Mouse (Mus musculus): Measurements from ENCODE around the gene Psma6. TPM values are rescaled to one million over a fixed set of nuclear protein-coding genes. Genes with fewer than 3 reads are reported as not detected.
A peak's percentile ranks its signal among the peaks of the same experiment; 100 is the strongest.

Gene Psma6
- total and polyA plus RNA-seq, 2 experiments from 2014 or later = 131 to 465 TPM

GRCm38 (mm10) chr12:55453924-55454323, 69.9 kb downstream of the Psma6 start:
- Histone ChIP-seq H3K9ac (no peak overlapping the region), H3K27ac (ENCODE audit: low read depth, low read length) (no peak overlapping the region), H3K36me3 (ENCODE audit: insufficient read depth) (no peaks in the 10 kb centered on the region), H3K4me1 (ENCODE audit: insufficient read depth) (no peaks in the 10 kb centered on the region), H3K4me3 (ENCODE audit: low read depth, low read length) (no peak overlapping the region), H3K9me3 (ENCODE audit: low read length) (no peaks in the 10 kb centered on the region), H3K4me2 (ENCODE audit: low read depth) (no peak overlapping the region), H3K27me3 (ENCODE audit: insufficient read depth, low read length) (no peaks in the 10 kb centered on the region)
- DNase-seq (no peak), ATAC-seq (no peak)
- 66% methylated on average over 4 of the region's 4 CpGs for WGBS
- TF ChIP-seq CTCF (IDR thresholded peaks at IDR 0.05; ENCODE audit: low read depth) = no peak

- WGBS = 55% methylated on average over 9 of the region's 10 CpGs
- DNase-seq (no peak), ATAC-seq (no peak)
- Histone ChIP-seq H3K4me3 (ENCODE audit: low read depth, low read length) (no peak overlapping the region), H3K4me2 (ENCODE audit: low read depth) (no peak overlapping the region), H3K9ac (no peak overlapping the region), H3K27me3 (ENCODE audit: insufficient read depth, low read length) (no peaks in the 10 kb centered on the region), H3K9me3 (ENCODE audit: low read length) (no peaks in the 10 kb centered on the region), H3K36me3 (ENCODE audit: insufficient read depth) (no peaks in the 10 kb centered on the region), H3K4me1 (ENCODE audit: insufficient read depth) (no peaks in the 10 kb centered on the region), H3K27ac (ENCODE audit: low read depth, low read length) (no peak overlapping the region)
- TF ChIP-seq CTCF (IDR thresholded peaks at IDR 0.05; ENCODE audit: low read depth) = no peak
Measured at GRCm38 (mm10) chr12:55455206-55455605, 71.2 kb downstream of the Psma6 start.

GRCm38 (mm10) chr12:55456136-55456535, 72.1 kb downstream of the Psma6 start:
- Histone ChIP-seq H3K9me3 (ENCODE audit: low read length) (no peaks in the 10 kb centered on the region), H3K36me3 (ENCODE audit: insufficient read depth) (no peaks in the 10 kb centered on the region), H3K4me3 (ENCODE audit: low read depth, low read length) (no peak overlapping the region), H3K4me2 (ENCODE audit: low read depth) (no peak overlapping the region), H3K4me1 (ENCODE audit: insufficient read depth) (no peaks in the 10 kb centered on the region), H3K27ac (ENCODE audit: low read depth, low read length) (no peak overlapping the region), H3K27me3 (ENCODE audit: insufficient read depth, low read length) (no peaks in the 10 kb centered on the region), H3K9ac (no peak overlapping the region)
- TF ChIP-seq CTCF (IDR thresholded peaks at IDR 0.05; ENCODE audit: low read depth) = no peak
- DNase-seq (no peak), ATAC-seq (no peak)
- 55% methylated on average over 3 of the region's 3 CpGs for WGBS

- H3K27ac ChIP-seq (ENCODE audit: low read depth, low read length) = no peak overlapping the region
- WGBS = 82% methylated on average over 5 of the region's 5 CpGs
- H3K36me3 ChIP-seq (ENCODE audit: insufficient read depth) = no peaks in the 10 kb centered on the region
- DNase-seq (no peak), ATAC-seq (peak; percentile 54; the same call in 1 of the 2 replicates)
- TF ChIP-seq CTCF (IDR thresholded peaks at IDR 0.05; ENCODE audit: low read depth) = no peak
- H3K9me3 ChIP-seq (ENCODE audit: low read length) = no peaks in the 10 kb centered on the region
- no peak overlapping the region for H3K4me2 ChIP-seq (ENCODE audit: low read depth)
- no peaks in the 10 kb centered on the region for H3K4me1 ChIP-seq (ENCODE audit: insufficient read depth)
- no peaks in the 10 kb centered on the region for H3K27me3 ChIP-seq (ENCODE audit: insufficient read depth, low read length)
- no peak overlapping the region for H3K4me3 ChIP-seq (ENCODE audit: low read depth, low read length)
- H3K9ac ChIP-seq = no peak overlapping the region
Measured at GRCm38 (mm10) chr12:55456893-55457292, 72.9 kb downstream of the Psma6 start.

GRCm38 (mm10) chr12:55459739-55460138, 75.7 kb downstream of the Psma6 start:
- Histone ChIP-seq H3K4me1 (ENCODE audit: insufficient read depth) (peaks cover 7% of the 10 kb centered on the region), H3K4me2 (ENCODE audit: low read depth) (no peak overlapping the region), H3K9me3 (ENCODE audit: low read length) (no peaks in the 10 kb centered on the region), H3K9ac (no peak overlapping the region), H3K4me3 (ENCODE audit: low read depth, low read length) (no peak overlapping the region), H3K27ac (ENCODE audit: low read depth, low read length) (no peak overlapping the region), H3K36me3 (ENCODE audit: insufficient read depth) (no peaks in the 10 kb centered on the region), H3K27me3 (ENCODE audit: insufficient read depth, low read length) (no peaks in the 10 kb centered on the region)
- 80% methylated on average over 8 of the region's 8 CpGs for WGBS
- DNase-seq (no peak), ATAC-seq (no peak)
- TF ChIP-seq CTCF (IDR thresholded peaks at IDR 0.05; ENCODE audit: low read depth) = no peak

GRCm38 (mm10) chr12:55460900-55461299, 76.9 kb downstream of the Psma6 start:
- Histone ChIP-seq H3K9ac (no peak overlapping the region), H3K9me3 (ENCODE audit: low read length) (no peaks in the 10 kb centered on the region), H3K27me3 (ENCODE audit: insufficient read depth, low read length) (no peaks in the 10 kb centered on the region), H3K4me2 (ENCODE audit: low read depth) (no peak overlapping the region), H3K36me3 (ENCODE audit: insufficient read depth) (no peaks in the 10 kb centered on the region), H3K27ac (ENCODE audit: low read depth, low read length) (no peak overlapping the region), H3K4me3 (ENCODE audit: low read depth, low read length) (no peak overlapping the region), H3K4me1 (ENCODE audit: insufficient read depth) (peaks cover 14% of the 10 kb centered on the region)
- DNase-seq = no peak
- no peak for TF ChIP-seq CTCF (IDR thresholded peaks at IDR 0.05; ENCODE audit: low read depth)
- WGBS = 70% methylated on average over 4 of the region's 4 CpGs
- ATAC-seq = no peak

- Histone ChIP-seq H3K4me1 (ENCODE audit: insufficient read depth) (peaks cover 20% of the 10 kb centered on the region), H3K9me3 (ENCODE audit: low read length) (no peaks in the 10 kb centered on the region), H3K27ac (ENCODE audit: low read depth, low read length) (no peak overlapping the region), H3K27me3 (ENCODE audit: insufficient read depth, low read length) (no peaks in the 10 kb centered on the region), H3K36me3 (ENCODE audit: insufficient read depth) (no peaks in the 10 kb centered on the region), H3K4me3 (ENCODE audit: low read depth, low read length) (no peak overlapping the region), H3K4me2 (ENCODE audit: low read depth) (no peak overlapping the region), H3K9ac (no peak overlapping the region)
- no peak for TF ChIP-seq CTCF (IDR thresholded peaks at IDR 0.05; ENCODE audit: low read depth)
- ATAC-seq (no peak), DNase-seq (no peak)
- 67% methylated on average over 6 of the region's 6 CpGs for WGBS
Measured at GRCm38 (mm10) chr12:55461767-55462166, 77.7 kb downstream of the Psma6 start.

- no peak for ATAC-seq
- DNase-seq = no peak
- no peaks in the 10 kb centered on the region for H3K27me3 ChIP-seq (ENCODE audit: insufficient read depth, low read length)
- H3K9me3 ChIP-seq (ENCODE audit: low read length) = no peaks in the 10 kb centered on the region
- H3K27ac ChIP-seq (ENCODE audit: low read depth, low read length) = no peak overlapping the region
- no peak overlapping the region for H3K9ac ChIP-seq
- WGBS = 73% methylated on average over 6 of the region's 6 CpGs
- H3K36me3 ChIP-seq (ENCODE audit: insufficient read depth) = no peaks in the 10 kb centered on the region
- H3K4me3 ChIP-seq (ENCODE audit: low read depth, low read length) = no peak overlapping the region
- TF ChIP-seq CTCF (IDR thresholded peaks at IDR 0.05; ENCODE audit: low read depth) = no peak
- peaks cover 20% of the 10 kb centered on the region for H3K4me1 ChIP-seq (ENCODE audit: insufficient read depth)
- H3K4me2 ChIP-seq (ENCODE audit: low read depth) = no peak overlapping the region
Measured at GRCm38 (mm10) chr12:55462456-55462855, 78.4 kb downstream of the Psma6 start.
